Mouse (Mus musculus) cerebral cortex, adult 2 months (tissue): Measurements from ENCODE around the gene Rph3al.

Experiments used
- WGBS: fragments of 180-500 bp; shearing (Covaris S2); methylation state at CpG from one replicate; pipeline ENCODE4 v1.1.7; 2018; 5-methylcytosine and 5-hydroxymethylcytosine counted together

Gene Rph3al

GRCm38 (mm10) chr11:75907406-75907805 is 30.8 kb downstream of the Rph3al start:
- WGBS, result 81% methylated on average over 4 of the region's 4 CpGs

GRCm38 (mm10) chr11:75906556-75906955 is 31.7 kb downstream of the Rph3al start:
- WGBS, result 86% methylated on average over 12 of the region's 12 CpGs

GRCm38 (mm10) chr11:75904982-75905381 is 33.2 kb downstream of the Rph3al start:
- WGBS, result 81% methylated on average over 6 of the region's 6 CpGs

GRCm38 (mm10) chr11:75904501-75904900 is 33.7 kb downstream of the Rph3al start:
- 83% methylated on average over 5 of the region's 5 CpGs for WGBS

- 76% methylated on average over 3 of the region's 3 CpGs for WGBS
Observed at GRCm38 (mm10) chr11:75903486-75903885, 34.7 kb downstream of the Rph3al start.

- 68% methylated on average over 6 of the region's 6 CpGs for WGBS
Observed at GRCm38 (mm10) chr11:75901339-75901738, 36.9 kb downstream of the Rph3al start.

GRCm38 (mm10) chr11:75899676-75900075 is 38.6 kb downstream of the Rph3al start:
- 70% methylated on average over 9 of the region's 9 CpGs for WGBS

- WGBS, result 97% methylated on average over 9 of the region's 9 CpGs
Observed at GRCm38 (mm10) chr11:75898532-75898931, 39.7 kb downstream of the Rph3al start.

GRCm38 (mm10) chr11:75894791-75895420 is 43.3 kb downstream of the Rph3al start:
- WGBS, result 80% methylated on average over 12 of the region's 12 CpGs

- 56% methylated on average over 2 of the region's 2 CpGs for WGBS
Observed at GRCm38 (mm10) chr11:75893956-75894355, 44.3 kb downstream of the Rph3al start.

- WGBS, result 93% methylated on average over 3 of the region's 3 CpGs
Observed at GRCm38 (mm10) chr11:75887349-75887748, 50.9 kb downstream of the Rph3al start.

GRCm38 (mm10) chr11:75881234-75881633 is 57.0 kb downstream of the Rph3al start:
- WGBS, result 87% methylated on average over 3 of the region's 3 CpGs

GRCm38 (mm10) chr11:75880064-75880463 is 58.2 kb downstream of the Rph3al start:
- 48% methylated on average over 8 of the region's 8 CpGs for WGBS

- WGBS, result 94% methylated on average over 8 of the region's 8 CpGs
Observed at GRCm38 (mm10) chr11:75878460-75878859, 59.8 kb downstream of the Rph3al start.

- WGBS, result 53% methylated on average over 15 of the region's 15 CpGs
Observed at GRCm38 (mm10) chr11:75876043-75876780, 62.0 kb downstream of the Rph3al start.

- WGBS, result 98% methylated on average over 1 of the region's 1 CpGs
Observed at GRCm38 (mm10) chr11:75871688-75872087, 66.5 kb downstream of the Rph3al start.

GRCm38 (mm10) chr11:75870947-75871346 is 67.3 kb downstream of the Rph3al start:
- WGBS, result 71% methylated on average over 4 of the region's 4 CpGs

- whole genome bisulfite sequencing, result 69% methylated on average over 5 of the region's 5 CpGs
Observed at GRCm38 (mm10) chr11:75870386-75870785, 67.8 kb downstream of the Rph3al start.

GRCm38 (mm10) chr11:75869898-75870297 is 68.3 kb downstream of the Rph3al start:
- 53% methylated on average over 5 of the region's 5 CpGs for WGBS

- 64% methylated on average over 4 of the region's 4 CpGs for WGBS
Observed at GRCm38 (mm10) chr11:75866861-75867260, 71.4 kb downstream of the Rph3al start.

GRCm38 (mm10) chr11:75865859-75866258 is 72.4 kb downstream of the Rph3al start:
- 23% methylated on average over 9 of the region's 9 CpGs for WGBS

GRCm38 (mm10) chr11:75865253-75865619 is 73.0 kb downstream of the Rph3al start:
- 22% methylated on average over 7 of the region's 7 CpGs for WGBS

- 67% methylated on average over 4 of the region's 4 CpGs for WGBS
Observed at GRCm38 (mm10) chr11:75864529-75865252, 73.5 kb downstream of the Rph3al start.
